ENCODE assay signal across 10 mouse cellular contexts in the genomic region with DNA sequence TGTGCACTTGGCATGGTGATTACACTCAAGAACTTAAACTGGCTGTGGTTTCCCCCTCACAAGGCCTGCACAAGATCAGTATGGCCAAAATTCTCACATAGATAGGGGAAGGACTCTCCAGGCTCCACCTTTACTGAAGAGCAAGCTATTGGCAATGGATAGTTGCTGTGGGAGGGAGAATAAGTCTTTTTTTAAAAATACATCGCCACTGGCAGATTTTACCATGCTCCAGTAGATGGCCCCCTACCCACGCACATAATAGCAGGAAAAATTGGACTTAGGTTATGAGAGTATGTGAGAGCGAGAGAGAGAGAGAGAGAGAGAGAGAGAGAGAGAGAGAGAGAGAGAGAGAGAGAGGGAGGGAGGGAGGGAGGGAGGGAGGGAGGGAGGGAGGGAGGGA. TPM values are rescaled to one million over a fixed set of nuclear protein-coding genes. Genes with fewer than 3 reads are reported as not detected.
DNase-seq lines count a peak whose midpoint lies in the region; ATAC-seq lines count a peak whose summit lies in the region.
"Had no signal": no experiment of that assay in that cellular context is flagged by ENCODE, and none has a peak within 500 bp of the region (broad histone marks: within the 10 kb centered on the region; RNA-seq: fewer than 3 reads in every experiment).

No protein-coding gene starts in this region.

- no peak overlapping the region for H3K4me2 ChIP-seq in kidney, embryonic 15.5 days

- no peak for ATAC-seq in kidney, embryonic 15.5 days (replicated peaks; ENCODE audit: low FRiP score)

- H3K36me3 ChIP-seq in kidney, embryonic 15.5 days, result no peaks in the 10 kb centered on the region

- WGBS in kidney, embryonic 15.5 days, result 17% methylated on average over 2 of the region's 3 CpGs

- no peaks in the 10 kb centered on the region; the same call in 1 of the 2 replicates for H3K4me1 ChIP-seq in kidney, embryonic 15.5 days

- peak; percentile 2 for DNase-seq in kidney, adult 9 months
- DNase-seq in right cerebral cortex, postnatal 14 days, result peak; percentile 7
- DNase-seq in right cerebral cortex, postnatal 25 days, result no peak
- peak; percentile 0 for DNase-seq in embryo, embryonic 9.5 days (ENCODE audit: extremely low spot score)
- DNase-seq in spleen, adult 18-20 months, result no peak
- DNase-seq in lung, postnatal 25 days (ENCODE audit: low spot score), result no peak
- DNase-seq: cerebellum, adult 8-10 months; right cerebral cortex, adult 18-20 months; thymus, postnatal 36 days had no signal

- H3K9ac ChIP-seq in kidney, embryonic 15.5 days, result no peak overlapping the region

- no peaks in the 10 kb centered on the region for H3K9me3 ChIP-seq in kidney, embryonic 15.5 days (replicated peaks)

- peaks cover 36% of the 10 kb centered on the region for H3K27me3 ChIP-seq in kidney, embryonic 15.5 days

- H3K27ac ChIP-seq in kidney, embryonic 15.5 days, result no peak overlapping the region

- no peak overlapping the region for H3K4me3 ChIP-seq in kidney, embryonic 15.5 days (replicated peaks)

RNA-seq across cellular contexts. Expression of a gene that starts 4.7 kb away (rescaled TPM):
- 16.0 and 18.1 TPM in 2 replicates for polyA plus RNA-seq in kidney, embryonic 15.5 days (2015; fragmentation: Nextera tagmentation; extraction: Ambion mirVana)

RNA-seq across cellular contexts. Expression of a gene that starts 45.3 kb away (rescaled TPM):
- polyA plus RNA-seq in kidney, embryonic 15.5 days (2015; fragmentation: Nextera tagmentation; extraction: Ambion mirVana), result 64.1 and 67.8 TPM in 2 replicates

Comparison
In these comparisons a context has a peak if more than half of its experiments do, and no peak if none do; other contexts are left out.
1. DNase-seq: peak in kidney, adult 9 months (single experiment), right cerebral cortex, postnatal 14 days (single experiment) and embryo, embryonic 9.5 days (single experiment); none in right cerebral cortex, postnatal 25 days (single experiment), spleen, adult 18-20 months (0 of 2) and lung, postnatal 25 days (single experiment).